Mouse (Mus musculus): ENCODE data around the gene Nme4. TPM values are rescaled to one million over a fixed set of nuclear protein-coding genes. Genes with fewer than 3 reads are reported as not detected.

Gene Nme4
- total and polyA plus RNA-seq, 2 experiments from 2014 or later, result 7.7 to 10.2 TPM

GRCm38 (mm10) chr17:26054133-26054845, 41.1 kb downstream of the Nme4 start:
- H3K36me3 ChIP-seq (ENCODE audit: insufficient read depth, low read length), result peaks cover 10% of the 10 kb centered on the region; the same call in 1 of the 2 replicates
- H3K4me3 ChIP-seq (ENCODE audit: low read depth, low read length), result no peak overlapping the region
- H3K9ac ChIP-seq (replicated peaks; ENCODE audit: low read length, poor library complexity, severe bottlenecking), result no peak overlapping the region
- no peak overlapping the region for H3K4me2 ChIP-seq (ENCODE audit: low read depth, low read length, poor library complexity, severe bottlenecking)
- TF ChIP-seq CTCF (IDR thresholded peaks at IDR 0.05), result no peak
- ATAC-seq (ENCODE audit: low FRiP score) (no peak), DNase-seq (ENCODE audit: low spot score) (no peak)
- no peaks in the 10 kb centered on the region for H3K27me3 ChIP-seq (ENCODE audit: insufficient read depth, low read length)
- no peaks in the 10 kb centered on the region for H3K4me1 ChIP-seq (ENCODE audit: insufficient read depth, low read length)
- no peaks in the 10 kb centered on the region for H3K9me3 ChIP-seq (ENCODE audit: low read length)
- no peak overlapping the region for H3K27ac ChIP-seq (ENCODE audit: low read depth, low read length)
- 71% methylated on average over 17 of the region's 17 CpGs for WGBS

DNA sequence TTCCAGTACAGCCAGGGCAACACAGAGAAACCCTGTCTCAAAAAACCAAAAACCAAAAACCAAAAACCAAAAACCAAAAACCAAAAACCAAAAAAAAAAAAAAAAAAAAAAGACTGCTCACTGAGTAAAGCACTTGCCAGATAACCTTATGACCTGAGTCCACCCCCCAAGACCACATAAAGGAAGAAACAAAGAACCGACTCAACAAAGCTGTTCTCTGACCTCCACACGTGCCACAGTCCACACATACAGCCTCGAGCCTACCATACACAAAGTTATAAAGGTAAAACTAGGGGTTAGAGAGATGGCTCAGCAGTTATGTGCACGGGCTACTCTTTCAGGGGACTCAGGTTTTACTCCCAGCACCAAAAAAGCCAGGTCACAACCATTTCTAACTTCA, 42.7 kb downstream of the Nme4 start:
- no peak overlapping the region for H3K4me3 ChIP-seq (ENCODE audit: low read depth, low read length)
- no peak overlapping the region for H3K27ac ChIP-seq (ENCODE audit: low read depth, low read length)
- DNase-seq (ENCODE audit: low spot score) (no peak), ATAC-seq (ENCODE audit: low FRiP score) (no peak)
- whole genome bisulfite sequencing, result 94% methylated on average over 4 of the region's 4 CpGs
- H3K4me2 ChIP-seq (ENCODE audit: low read depth, low read length, poor library complexity, severe bottlenecking), result no peak overlapping the region
- peaks cover 7% of the 10 kb centered on the region; the same call in 1 of the 2 replicates for H3K36me3 ChIP-seq (ENCODE audit: insufficient read depth, low read length)
- no peak for TF ChIP-seq CTCF (IDR thresholded peaks at IDR 0.05)
- H3K9ac ChIP-seq (replicated peaks; ENCODE audit: low read length, poor library complexity, severe bottlenecking), result no peak overlapping the region
- no peaks in the 10 kb centered on the region for H3K4me1 ChIP-seq (ENCODE audit: insufficient read depth, low read length)
- no peaks in the 10 kb centered on the region for H3K27me3 ChIP-seq (ENCODE audit: insufficient read depth, low read length)
- no peaks in the 10 kb centered on the region for H3K9me3 ChIP-seq (ENCODE audit: low read length)

DNA sequence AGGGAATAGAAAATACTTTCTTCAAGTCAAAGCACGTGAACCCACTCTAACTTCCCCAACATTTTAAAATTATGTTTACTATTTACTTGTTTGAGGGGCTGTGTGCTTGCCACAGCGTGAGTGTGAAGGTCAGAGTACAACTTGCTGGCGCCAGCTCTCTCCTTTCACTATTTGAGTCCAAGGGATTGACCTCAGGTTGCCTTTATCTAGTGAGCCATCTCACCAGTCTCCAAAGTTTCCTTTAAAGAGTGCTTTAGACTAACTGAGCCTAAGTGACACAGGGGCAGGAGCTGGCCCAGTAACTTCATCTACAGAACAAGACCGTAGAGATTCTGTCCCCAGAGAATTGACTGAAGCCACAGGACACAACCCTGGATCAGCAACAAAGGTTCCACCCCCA, 43.3 kb downstream of the Nme4 start:
- Histone ChIP-seq H3K4me1 (ENCODE audit: insufficient read depth, low read length) (no peaks in the 10 kb centered on the region), H3K4me3 (ENCODE audit: low read depth, low read length) (no peak overlapping the region), H3K27me3 (ENCODE audit: insufficient read depth, low read length) (no peaks in the 10 kb centered on the region), H3K27ac (ENCODE audit: low read depth, low read length) (no peak overlapping the region), H3K9ac (replicated peaks; ENCODE audit: low read length, poor library complexity, severe bottlenecking) (no peak overlapping the region), H3K36me3 (ENCODE audit: insufficient read depth, low read length) (peaks cover 4% of the 10 kb centered on the region; the same call in 1 of the 2 replicates), H3K4me2 (ENCODE audit: low read depth, low read length, poor library complexity, severe bottlenecking) (no peak overlapping the region), H3K9me3 (ENCODE audit: low read length) (no peaks in the 10 kb centered on the region)
- 94% methylated on average over 4 of the region's 4 CpGs for whole genome bisulfite sequencing
- DNase-seq (ENCODE audit: low spot score) (no peak), ATAC-seq (ENCODE audit: low FRiP score) (no peak)
- no peak for TF ChIP-seq CTCF (IDR thresholded peaks at IDR 0.05)

- 91% methylated on average over 8 of the region's 8 CpGs for WGBS
- no peak for DNase-seq (ENCODE audit: low spot score)
Measured at GRCm38 (mm10) chr17:26048118-26048517, 47.3 kb downstream of the Nme4 start.

GRCm38 (mm10) chr17:26046253-26046997, 49.0 kb downstream of the Nme4 start:
- TF ChIP-seq CTCF (IDR thresholded peaks at IDR 0.05), result no peak
- no peaks in the 10 kb centered on the region for H3K27me3 ChIP-seq (ENCODE audit: insufficient read depth, low read length)
- DNase-seq (ENCODE audit: low spot score) (peak; percentile 13), ATAC-seq (ENCODE audit: low FRiP score) (no peak)
- peaks cover 3% of the 10 kb centered on the region; the same call in 1 of the 2 replicates for H3K4me1 ChIP-seq (ENCODE audit: insufficient read depth, low read length)
- H3K4me3 ChIP-seq (ENCODE audit: low read depth, low read length), result no peak overlapping the region
- H3K27ac ChIP-seq (ENCODE audit: low read depth, low read length), result no peak overlapping the region
- no peak overlapping the region for H3K4me2 ChIP-seq (ENCODE audit: low read depth, low read length, poor library complexity, severe bottlenecking)
- H3K36me3 ChIP-seq (ENCODE audit: insufficient read depth, low read length), result no peaks in the 10 kb centered on the region
- 62% methylated on average over 10 of the region's 10 CpGs for WGBS
- no peaks in the 10 kb centered on the region for H3K9me3 ChIP-seq (ENCODE audit: low read length)
- H3K9ac ChIP-seq (replicated peaks; ENCODE audit: low read length, poor library complexity, severe bottlenecking), result no peak overlapping the region

More at GRCm38 (mm10) chr17:26048118-26048517, 47.3 kb downstream of the Nme4 start:
- H3K9ac ChIP-seq (replicated peaks; ENCODE audit: low read length, poor library complexity, severe bottlenecking), result no peak overlapping the region
- H3K4me3 ChIP-seq (ENCODE audit: low read depth, low read length), result no peak overlapping the region
- H3K36me3 ChIP-seq (ENCODE audit: insufficient read depth, low read length), result no peaks in the 10 kb centered on the region
- H3K9me3 ChIP-seq (ENCODE audit: low read length), result no peaks in the 10 kb centered on the region
- H3K4me1 ChIP-seq (ENCODE audit: insufficient read depth, low read length), result no peaks in the 10 kb centered on the region
- TF ChIP-seq CTCF (IDR thresholded peaks at IDR 0.05), result no peak
- H3K27ac ChIP-seq (ENCODE audit: low read depth, low read length), result no peak overlapping the region
- ATAC-seq (ENCODE audit: low FRiP score), result no peak
- no peaks in the 10 kb centered on the region for H3K27me3 ChIP-seq (ENCODE audit: insufficient read depth, low read length)
- H3K4me2 ChIP-seq (ENCODE audit: low read depth, low read length, poor library complexity, severe bottlenecking), result no peak overlapping the region

GRCm38 (mm10) chr17:26045285-26045684, 50.1 kb downstream of the Nme4 start:
- H3K4me1 ChIP-seq (ENCODE audit: insufficient read depth, low read length), result peaks cover 3% of the 10 kb centered on the region; the same call in 1 of the 2 replicates
- no peak overlapping the region for H3K4me3 ChIP-seq (ENCODE audit: low read depth, low read length)
- H3K27ac ChIP-seq (ENCODE audit: low read depth, low read length), result peak overlapping the region; percentile 43; the same call in 1 of the 2 replicates
- no peak for TF ChIP-seq CTCF (IDR thresholded peaks at IDR 0.05)
- no peak overlapping the region for H3K4me2 ChIP-seq (ENCODE audit: low read depth, low read length, poor library complexity, severe bottlenecking)
- H3K27me3 ChIP-seq (ENCODE audit: insufficient read depth, low read length), result no peaks in the 10 kb centered on the region
- 25% methylated on average over 4 of the region's 4 CpGs for WGBS
- no peaks in the 10 kb centered on the region for H3K36me3 ChIP-seq (ENCODE audit: insufficient read depth, low read length)
- H3K9me3 ChIP-seq (ENCODE audit: low read length), result no peaks in the 10 kb centered on the region
- peak; percentile 41; the same call in 1 of the 2 replicates for ATAC-seq (ENCODE audit: low FRiP score)
- H3K9ac ChIP-seq (replicated peaks; ENCODE audit: low read length, poor library complexity, severe bottlenecking), result no peak overlapping the region
- DNase-seq (ENCODE audit: low spot score), result peak; percentile 59
